Mouse (Mus musculus): Measurements from ENCODE around the gene Clgn. TPM values are rescaled to one million over a fixed set of nuclear protein-coding genes. Genes with fewer than 3 reads are reported as not detected.

Gene Clgn
- total and polyA plus RNA-seq, 3 experiments: 0.59 to 1.5 (median 1.2) TPM

- dilution Hi-C loops (cut with MboI; ENCODE audit: extremely low pct_ligation_motif_present, extremely low pct_unique_long_range_greater_than_20kb, low sequenced_read_pairs): no loop called here
- no peak overlapping the region for H3K27ac ChIP-seq (ENCODE audit: insufficient read depth, low read depth)
Measured at GRCm38 (mm10) chr8:83382850-83383249, 6.8 kb upstream of the Clgn start.

DNA sequence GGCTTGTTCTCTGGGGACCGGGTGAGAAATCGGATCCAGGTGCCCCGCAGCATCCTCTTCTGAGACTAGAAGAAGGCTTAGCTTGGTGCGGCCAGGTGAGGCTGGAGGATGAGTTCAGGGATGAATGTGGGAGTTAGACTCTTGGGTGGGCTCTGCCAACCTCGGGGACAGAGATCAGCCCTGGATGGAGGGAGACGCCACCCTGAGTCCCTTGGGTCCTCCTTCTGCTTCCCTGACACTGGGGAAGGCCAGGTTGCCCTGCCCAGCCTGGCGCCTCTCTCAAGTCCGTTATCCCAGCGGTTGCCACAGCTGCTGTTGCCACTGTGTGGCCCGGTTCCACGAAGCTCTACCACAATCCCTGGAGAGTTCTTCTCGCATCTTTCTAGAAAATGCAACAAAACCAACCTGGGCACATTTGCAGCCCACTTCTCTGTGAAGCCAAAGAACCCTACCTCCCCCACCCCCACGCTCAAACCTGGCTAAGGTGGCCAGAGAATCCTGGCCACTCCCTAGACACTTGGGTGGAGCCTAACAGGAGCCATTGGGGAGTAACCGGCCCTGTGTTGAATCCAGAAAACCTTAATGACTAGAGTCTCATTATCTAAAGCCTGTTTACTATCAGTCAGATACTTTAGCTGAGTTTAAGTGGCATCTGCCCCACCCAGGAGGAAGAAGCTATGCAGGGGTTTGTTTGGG is 487 bp downstream of the Clgn start:
- no peaks in the 10 kb centered on the region for H3K79me2 ChIP-seq (replicated peaks; ENCODE audit: control insufficient read depth, extremely low read depth, insufficient read depth, poor library complexity, severe bottlenecking)
- no peaks in the 10 kb centered on the region for H3K36me3 ChIP-seq (replicated peaks in 1 of 2; ENCODE audit: control insufficient read depth in 1 of 2, insufficient read depth in 1 of 2, low read length in 1 of 2)
- peak overlapping the region; percentile 17; the same call in 1 of the 2 replicates for H3K4me2 ChIP-seq (ENCODE audit: insufficient read depth, low read depth, poor library complexity, severe bottlenecking)
- no peak overlapping the region for H3K9ac ChIP-seq (ENCODE audit: insufficient read depth, low read depth)
- no peak overlapping the region for H3K27ac ChIP-seq (ENCODE audit: insufficient read depth, low read depth)
- peaks cover 8% of the 10 kb centered on the region for H3K9me3 ChIP-seq (replicated peaks; ENCODE audit: low read length)
- no peaks in the 10 kb centered on the region for H3K27me3 ChIP-seq (replicated peaks)
- DNase-seq (ENCODE audit: extremely low read depth): no peak
- in situ Hi-C loops (cut with MboI; ENCODE audit: low pct_ligation_motif_present, low pct_unique_long_range_greater_than_20kb, low sequenced_read_pairs): no loop called here
- peaks cover 4 to 18% of the 10 kb centered on the region in 2 experiments for H3K4me1 ChIP-seq (ENCODE audit: control insufficient read depth in 1 of 2, insufficient read depth in 2 of 2)
- dilution Hi-C loops (cut with MboI; ENCODE audit: extremely low pct_ligation_motif_present, extremely low pct_unique_long_range_greater_than_20kb, low sequenced_read_pairs): no loop called here
- peak overlapping the region in 2 of 3 experiments; percentile 44 to 48 for H3K4me3 ChIP-seq (replicated peaks in 1 of 3; ENCODE audit: low read depth in 2 of 3, low read length in 2 of 3, poor library complexity in 1 of 3)
- TF ChIP-seq MAFK (IDR thresholded peaks at IDR 0.05; ENCODE audit: insufficient replicate concordance, low read length) (no peak), POLR2A (IDR thresholded peaks at IDR 0.05; ENCODE audit: low read depth, low read length) (no peak), MYC (IDR thresholded peaks at IDR 0.05; ENCODE audit: low read depth, low read length) (no peak), MXI1 (IDR thresholded peaks at IDR 0.05; ENCODE audit: low read depth, low read length) (no peak), CTCF (conservative IDR thresholded peaks at IDR 0.05 in 1 of 2, IDR thresholded peaks at IDR 0.05 in 1 of 2; ENCODE audit: low read depth in 2 of 2, low read length in 2 of 2) (no peak), JUND (conservative IDR thresholded peaks at IDR 0.05; ENCODE audit: low read depth, low read length) (no peak), IRF4 (IDR thresholded peaks at IDR 0.05; ENCODE audit: low read depth, low read length) (no peak), ELF1 (IDR thresholded peaks at IDR 0.05; ENCODE audit: low read depth, low read length) (no peak), TBP (conservative IDR thresholded peaks at IDR 0.05; ENCODE audit: low read depth, low read length) (no peak), ZC3H11A (IDR thresholded peaks at IDR 0.05; ENCODE audit: low read depth, low read length) (no peak), MAX (IDR thresholded peaks at IDR 0.05; ENCODE audit: low read length) (no peak), POLR2AphosphoS2 (IDR thresholded peaks at IDR 0.05; ENCODE audit: low read depth, low read length) (no peak)

More at GRCm38 (mm10) chr8:83382850-83383249, 6.8 kb upstream of the Clgn start:
- no peak overlapping the region for H3K4me3 ChIP-seq (replicated peaks in 1 of 3; ENCODE audit: low read depth in 2 of 3, low read length in 2 of 3, poor library complexity in 1 of 3)
- H3K4me2 ChIP-seq (ENCODE audit: insufficient read depth, low read depth, poor library complexity, severe bottlenecking): no peak overlapping the region
- no peaks in the 10 kb centered on the region for H3K36me3 ChIP-seq (replicated peaks in 1 of 2; ENCODE audit: control insufficient read depth in 1 of 2, insufficient read depth in 1 of 2, low read length in 1 of 2)
- H3K9me3 ChIP-seq (replicated peaks; ENCODE audit: low read length): no peaks in the 10 kb centered on the region
- H3K79me2 ChIP-seq (replicated peaks; ENCODE audit: control insufficient read depth, extremely low read depth, insufficient read depth, poor library complexity, severe bottlenecking): no peaks in the 10 kb centered on the region
- in situ Hi-C loops (cut with MboI; ENCODE audit: low pct_ligation_motif_present, low pct_unique_long_range_greater_than_20kb, low sequenced_read_pairs): no loop called here
- TF ChIP-seq MXI1 (IDR thresholded peaks at IDR 0.05; ENCODE audit: low read depth, low read length): no peak
- no peak for TF ChIP-seq UBTF (IDR thresholded peaks at IDR 0.05; ENCODE audit: low read depth, low read length)
- TF ChIP-seq SIN3A (IDR thresholded peaks at IDR 0.05; ENCODE audit: low read length): no peak
- TF ChIP-seq ETS1 (conservative IDR thresholded peaks at IDR 0.05; ENCODE audit: low read depth, low read length): no peak
- DNase-seq (ENCODE audit: extremely low read depth): no peak
- no peak overlapping the region for H3K9ac ChIP-seq (ENCODE audit: insufficient read depth, low read depth)
- H3K4me1 ChIP-seq (ENCODE audit: control insufficient read depth in 1 of 2, insufficient read depth in 2 of 2): peaks cover 0 to 11% of the 10 kb centered on the region in 2 experiments; a peak in 2 of 4 replicates
- H3K27me3 ChIP-seq (replicated peaks): no peaks in the 10 kb centered on the region

Data from CH12.LX (cell line).